Mouse (Mus musculus) bone marrow macrophage, adult 2 months (primary cell): ENCODE measurements around the gene Gramd4.

Source experiments
- CTCF ChIP-seq: IDR thresholded peaks from 2 replicates; pipeline ENCODE4 v1.5.1; 2012; ENCODE audit warnings: low read depth, mild to moderate bottlenecking, low read length, moderate library complexity
- POLR2A ChIP-seq: IDR thresholded peaks from 2 replicates; pipeline ENCODE4 v1.6.1; 2012; ENCODE audit warnings: mild to moderate bottlenecking, low read depth, low read length, borderline replicate concordance

DNA sequence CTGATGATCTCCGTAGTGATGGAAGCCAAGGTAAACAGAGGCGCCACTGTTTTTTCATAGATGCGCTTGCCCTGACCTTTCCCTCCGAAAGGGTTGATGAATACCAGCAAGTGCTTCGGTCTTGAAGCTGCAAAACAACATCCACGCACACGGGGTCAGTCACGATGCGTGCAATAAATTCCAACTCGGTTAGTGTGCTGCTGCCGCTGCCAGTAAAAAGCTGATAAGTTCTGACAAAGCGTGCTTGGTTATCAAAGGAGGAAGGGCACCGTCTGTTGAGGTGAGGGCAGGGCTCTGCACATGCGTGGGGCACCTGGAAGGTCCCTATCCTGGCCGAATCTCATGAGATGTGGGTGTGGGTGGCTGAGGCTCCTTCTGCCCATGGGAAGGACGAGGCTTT, 101.6 kb downstream of the Gramd4 start:
- TF ChIP-seq CTCF, result no peak
- TF ChIP-seq POLR2A, result no peak
